In genomic region chr4:141647187-141647586, GRCm38 (mm10) we compare ENCODE assay signal across 27 mouse cellular contexts. TPM values are rescaled to one million over a fixed set of nuclear protein-coding genes. Genes with fewer than 3 reads are reported as not detected.
"Had no signal": no experiment of that assay in that cellular context is flagged by ENCODE, and none has a peak within 500 bp of the region (broad histone marks: within the 10 kb centered on the region; RNA-seq: fewer than 3 reads in every experiment).

No protein-coding gene starts in this region.

- DNase-seq: liver, postnatal 0 days; lung, adult 2 months; lung, postnatal 14 days; lung, postnatal 36 days; midbrain, embryonic 14.5 days; retina, postnatal 1 day; right cerebral cortex, adult 18-20 months; right cerebral cortex, postnatal 25 days; right cerebral cortex, postnatal 4 days; spleen, adult 18-20 months; thymus, adult 18-20 months; thymus, postnatal 14 days; thymus, postnatal 36 days had no signal

- ATAC-seq: liver, postnatal 0 days; lung, postnatal 0 days; midbrain, embryonic 16.5 days had no signal

- H3K27ac ChIP-seq: lung, embryonic 15.5 days; midbrain, embryonic 10.5 days; midbrain, embryonic 12.5 days; neural tube, embryonic 13.5 days; neural tube, embryonic 15.5 days had no signal

- H3K9ac ChIP-seq: liver, postnatal 0 days; lung, embryonic 15.5 days; midbrain, embryonic 12.5 days; neural tube, embryonic 13.5 days; neural tube, embryonic 15.5 days had no signal

- H3K27me3 ChIP-seq: lung, embryonic 15.5 days; midbrain, embryonic 12.5 days; neural tube, embryonic 13.5 days; neural tube, embryonic 15.5 days had no signal

- H3K9me3 ChIP-seq: lung, embryonic 15.5 days; midbrain, embryonic 10.5 days; midbrain, embryonic 12.5 days; neural tube, embryonic 13.5 days; neural tube, embryonic 15.5 days had no signal

- H3K4me3 ChIP-seq: lung, embryonic 15.5 days; midbrain, embryonic 10.5 days; midbrain, embryonic 12.5 days; myocyte; neural tube, embryonic 13.5 days; neural tube, embryonic 15.5 days had no signal

- H3K4me2 ChIP-seq: lung, embryonic 15.5 days; midbrain, embryonic 12.5 days; neural tube, embryonic 13.5 days; neural tube, embryonic 15.5 days had no signal

RNA-seq across cellular contexts. Expression of gene Slc25a34, which starts 23.6 kb away (rescaled TPM):
- total RNA-seq: megakaryocyte, adult 5-6 weeks; megakaryocyte-erythroid progenitor cell, adult 5-6 weeks had no signal
- polyA plus RNA-seq: neural tube, embryonic 11.5 days; stomach, embryonic 14.5 days; thymus, postnatal 0 days had no signal

RNA-seq across cellular contexts. Expression of gene Rsc1a1, which starts 38.2 kb away (rescaled TPM):
- polyA plus RNA-seq: liver, postnatal 0 days; lung, embryonic 15.5 days; lung, postnatal 0 days; midbrain, embryonic 12.5 days; midbrain, embryonic 14.5 days; neural tube, embryonic 11.5 days; neural tube, embryonic 13.5 days; neural tube, embryonic 15.5 days; stomach, embryonic 16.5 days; thymus, postnatal 0 days had no signal

RNA-seq across cellular contexts. Expression of gene Fblim1, which starts 41.3 kb away (rescaled TPM):
- total RNA-seq: megakaryocyte, adult 5-6 weeks; megakaryocyte-erythroid progenitor cell, adult 5-6 weeks had no signal
